Mouse (Mus musculus) left cerebral cortex, postnatal 4 days (tissue): ENCODE results near the gene Fig4. TPM values are rescaled to one million over a fixed set of nuclear protein-coding genes. Genes with fewer than 3 reads are reported as not detected.
A peak's percentile ranks its signal among the peaks of the same experiment; 100 is the strongest.

Source experiments
- DNase-seq: peaks from one replicate; pipeline ENCODE4 v3.0.0-alpha.2; 2022
- intact Hi-C: fragments of 180-260 bp; cut with DNase I; formaldehyde crosslinking; loops from one replicate; pipeline ENCODE4 v1.15.1; 2025
- total RNA-seq, 2 experiments: library from RNA; stranded (reverse); gene quantifications; 2 replicates each; pipeline ENCODE4 v1.2.3; 2021

Fig4 gene
- total RNA-seq, result 10 to 100 TPM; 31.3 to 34.0 TPM

DNA sequence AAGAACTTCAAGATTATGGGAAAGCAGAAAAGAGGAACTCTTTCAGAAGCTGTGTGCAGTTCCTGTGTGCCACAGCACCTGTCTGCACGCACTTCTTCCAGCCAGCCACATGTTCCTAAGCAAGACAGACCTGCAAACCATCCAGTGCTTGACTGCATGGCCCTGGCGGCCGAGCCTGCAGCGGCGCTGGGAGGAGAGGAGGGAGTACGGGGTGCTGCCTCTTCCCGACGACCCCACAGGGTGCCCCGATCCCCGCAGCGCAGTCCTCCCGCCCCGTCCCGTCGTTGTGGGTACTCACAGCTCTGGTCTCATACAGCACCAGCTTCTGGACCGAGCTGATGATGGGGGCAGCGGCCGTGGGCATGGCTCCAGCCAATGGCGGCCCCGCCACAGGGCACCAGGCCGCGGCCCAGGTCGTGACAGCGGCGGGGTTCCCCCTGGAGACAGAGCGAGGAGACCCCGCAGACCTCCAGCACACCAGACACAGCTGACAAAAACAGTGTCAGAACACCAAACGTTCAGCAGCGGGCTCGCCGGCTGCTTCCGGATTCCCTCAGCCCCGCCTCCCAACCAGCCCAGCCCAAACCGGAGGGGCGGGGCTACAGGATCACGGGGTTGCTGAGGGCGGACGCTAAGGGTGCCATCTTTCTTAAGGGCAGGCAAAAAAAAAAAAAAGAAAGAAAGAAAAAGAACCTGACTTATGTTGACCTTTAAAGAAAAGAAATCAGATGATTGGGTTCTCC, at the start of gene Fig4:
TSS of gene Fig4 (minus strand) at position 572 of the 743 bp plus-strand sequence.
- intact Hi-C loops, result loop anchor here (10.0 kb wide), 3 partner anchors 102 to 382 kb away; no protein-coding TSS in a partner anchor
- peak; percentile 91 for DNase-seq

GRCm38 (mm10) chr10:41341346-41341745, 38.3 kb upstream of the Fig4 start:
- no peak for DNase-seq
- intact Hi-C loops, result no loop called here

GRCm38 (mm10) chr10:41332533-41333043, 29.5 kb upstream of the Fig4 start:
- intact Hi-C loops, result no loop called here
- no peak for DNase-seq

- DNase-seq, result no peak
- intact Hi-C loops, result no loop called here
Observed at GRCm38 (mm10) chr10:41315866-41316265, 12.8 kb upstream of the Fig4 start.

GRCm38 (mm10) chr10:41308205-41308604, 5.1 kb upstream of the Fig4 start:
- no peak for DNase-seq
- intact Hi-C loops, result loop anchor here (10.0 kb wide), 3 partner anchors 97 to 377 kb away; no protein-coding TSS in a partner anchor

- intact Hi-C loops, result loop anchor here (10.0 kb wide), 3 partner anchors 100 to 380 kb away; no protein-coding TSS in a partner anchor
- DNase-seq, result no peak
Observed at GRCm38 (mm10) chr10:41304961-41305455, 1.9 kb upstream of the Fig4 start.

DNA sequence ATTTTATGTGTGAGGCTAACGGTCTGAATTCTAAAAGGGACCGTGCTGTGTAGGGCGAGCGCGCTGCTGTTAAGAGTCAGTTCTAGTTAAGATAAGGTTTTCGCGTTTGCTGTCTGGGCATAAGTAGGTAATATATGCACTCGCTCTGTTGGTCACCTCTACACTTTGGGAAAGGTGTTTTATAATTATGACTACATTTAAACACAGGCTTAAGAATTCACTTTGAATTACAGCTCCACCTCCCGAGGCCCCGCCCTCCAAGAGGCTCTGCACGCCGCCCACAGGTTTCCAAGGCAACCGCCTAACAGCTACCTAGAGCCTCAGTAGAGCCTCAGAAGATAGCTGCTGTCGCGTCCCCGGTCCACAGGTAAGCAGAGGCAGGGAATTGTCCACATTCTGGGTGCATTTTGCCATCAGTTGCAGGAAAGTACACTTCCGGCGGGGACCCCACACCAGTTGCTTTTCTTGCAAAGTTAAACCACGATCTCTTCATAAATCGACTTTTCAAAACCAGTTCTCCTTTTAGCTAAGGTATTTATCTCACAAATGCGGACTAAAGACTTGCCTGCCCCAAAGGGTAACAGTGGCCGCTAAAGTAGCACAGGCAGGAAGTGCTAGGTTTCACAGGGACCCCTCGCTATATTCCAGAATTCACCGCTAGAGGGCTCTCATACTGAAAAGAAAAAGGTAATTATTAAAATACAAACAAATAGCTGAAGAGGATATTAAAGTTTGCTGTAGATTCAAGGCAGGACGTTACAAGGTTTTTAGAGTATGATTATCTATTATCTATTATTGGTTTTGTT, 782 bp upstream of the Fig4 start, which contains the start of gene Ak9:
TSS of gene Ak9 (plus strand) at position 342 of the 806 bp plus-strand sequence.
- intact Hi-C loops, result loop anchor here (10.0 kb wide), 3 partner anchors 101 to 381 kb away; no protein-coding TSS in a partner anchor
- peak; percentile 80 for DNase-seq

DNA sequence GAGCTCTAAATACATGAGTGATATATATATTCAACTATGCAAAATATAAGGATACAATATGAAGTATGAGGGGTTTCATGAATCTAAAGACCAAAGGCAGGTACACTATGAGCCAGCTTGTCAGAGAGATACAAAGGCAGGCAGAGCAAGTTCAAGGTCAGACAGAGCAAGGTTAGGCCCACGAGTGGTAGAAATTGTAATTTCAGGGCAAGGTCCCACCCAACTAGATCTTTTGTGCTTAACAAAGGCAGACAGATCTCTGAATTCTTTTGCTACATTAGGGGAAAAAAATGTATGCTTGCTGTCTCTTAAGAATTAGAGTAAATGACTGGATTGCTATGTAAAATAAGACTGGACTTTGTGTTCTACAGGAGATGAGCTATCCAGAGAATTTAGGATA, 2.9 kb downstream of the Fig4 start:
- no peak for DNase-seq
- intact Hi-C loops, result loop anchor here (10.0 kb wide), 3 partner anchors 105 to 385 kb away; no protein-coding TSS in a partner anchor

DNA sequence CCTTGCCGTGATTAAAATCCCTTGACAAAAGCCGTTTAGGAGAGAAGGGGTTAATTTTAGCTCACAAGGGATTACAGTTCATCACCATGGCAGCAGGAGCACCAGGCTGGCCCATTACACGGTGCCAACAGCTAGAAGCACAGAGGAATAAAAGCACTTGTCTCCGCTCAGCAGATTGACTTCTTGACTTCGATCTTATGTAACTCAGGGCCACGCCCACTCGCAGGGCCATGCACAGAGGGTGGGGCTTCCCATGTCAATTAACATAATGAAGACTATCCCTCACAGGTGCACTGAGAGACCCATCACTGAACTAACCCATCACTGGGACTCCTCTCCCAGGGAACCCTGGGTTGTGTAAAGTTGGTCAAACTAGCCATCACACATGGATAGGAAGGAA, 7.9 kb downstream of the Fig4 start:
- peak; percentile 63 for DNase-seq
- intact Hi-C loops, result no loop called here

DNA sequence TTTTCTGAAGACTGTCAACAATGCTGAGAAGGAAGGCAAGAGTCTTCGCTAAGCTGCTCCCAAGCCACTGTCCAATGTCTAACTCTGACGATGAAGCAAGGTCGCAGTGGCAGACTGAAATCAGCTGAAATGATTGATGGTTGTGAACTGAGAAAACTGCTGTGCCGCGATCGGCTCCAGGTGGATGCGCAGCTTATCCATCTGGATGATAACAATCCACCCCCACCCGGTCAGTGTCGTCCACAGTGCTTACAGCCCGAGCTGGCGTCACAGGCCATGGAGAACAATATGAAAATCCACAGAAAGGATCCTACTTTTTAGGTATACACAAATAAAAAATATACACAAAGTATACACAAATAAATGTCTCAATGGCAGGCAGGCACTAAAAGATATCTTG, 8.3 kb downstream of the Fig4 start:
- peak; percentile 69 for DNase-seq
- intact Hi-C loops, result no loop called here

- no peak for DNase-seq
- intact Hi-C loops, result no loop called here
Observed at GRCm38 (mm10) chr10:41293019-41293418, 10.0 kb downstream of the Fig4 start.

DNA sequence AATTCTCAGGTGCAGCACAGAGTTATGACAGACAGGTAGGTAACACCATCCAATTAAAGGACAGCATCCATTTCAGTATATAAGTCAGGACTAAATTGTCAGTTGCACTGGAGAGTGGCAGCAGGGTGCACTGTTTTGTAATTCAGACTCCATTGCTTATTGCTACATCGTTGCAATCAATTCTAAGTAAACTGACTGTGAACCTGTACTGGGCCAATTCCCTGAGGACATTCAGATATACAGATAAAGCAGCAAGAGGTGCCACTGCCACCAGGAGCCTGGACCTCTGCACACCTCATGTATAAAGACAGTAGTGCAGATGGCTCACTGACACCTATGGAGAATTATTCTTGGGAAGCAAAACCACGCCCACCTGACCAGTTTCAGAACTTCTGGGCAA, 12.0 kb downstream of the Fig4 start:
- no peak for DNase-seq
- intact Hi-C loops, result no loop called here

- intact Hi-C loops, result loop anchor here (10.0 kb wide), 3 partner anchors 214 to 644 kb away; partner anchors contain the start of gene Gpr6
- DNase-seq, result peak; percentile 94
Observed at GRCm38 (mm10) chr10:41288771-41289415, 14.2 kb downstream of the Fig4 start.

DNA sequence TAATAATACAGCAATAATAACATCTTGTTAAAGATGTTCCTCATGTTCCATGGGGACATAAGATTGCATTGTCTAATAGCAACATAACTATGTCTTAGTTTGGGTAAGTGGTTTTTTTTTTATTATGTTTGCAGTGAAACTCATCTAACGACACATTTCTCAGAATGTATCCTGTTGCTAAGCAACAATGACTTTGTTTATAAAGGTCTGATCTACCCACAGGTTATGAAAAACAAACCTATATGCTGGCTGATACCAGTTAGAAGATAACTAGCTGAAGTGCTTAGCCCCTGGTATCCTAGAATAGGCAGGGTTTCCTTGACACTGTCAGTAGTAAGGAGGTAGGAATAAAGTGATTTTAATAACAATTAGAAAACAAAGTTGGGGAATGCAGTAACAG, 15.0 kb downstream of the Fig4 start:
- no peak for DNase-seq
- intact Hi-C loops, result loop anchor here (10.0 kb wide), 3 partner anchors 213 to 643 kb away; partner anchors contain the start of gene Gpr6

DNA sequence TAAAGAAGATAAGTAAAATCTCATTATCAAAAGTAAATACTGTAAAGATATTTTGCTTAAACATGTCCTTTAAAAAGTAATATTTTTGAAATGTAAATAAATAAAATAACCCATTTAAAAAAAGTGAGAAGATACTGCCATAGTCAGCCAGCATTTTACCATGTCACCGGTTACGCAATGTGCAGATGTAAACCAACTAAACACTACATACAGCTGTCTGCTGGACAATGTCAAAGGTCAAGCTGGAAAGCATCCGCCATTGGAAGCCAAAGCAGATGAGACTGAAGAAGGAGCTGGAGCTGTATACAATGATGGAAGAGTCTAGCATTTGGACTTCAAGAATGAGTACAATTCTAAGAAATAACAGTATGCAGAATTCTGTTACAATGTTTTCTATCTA, 15.4 kb downstream of the Fig4 start:
- intact Hi-C loops, result loop anchor here (10.0 kb wide), 3 partner anchors 213 to 643 kb away; partner anchors contain the start of gene Gpr6
- DNase-seq, result no peak

DNA sequence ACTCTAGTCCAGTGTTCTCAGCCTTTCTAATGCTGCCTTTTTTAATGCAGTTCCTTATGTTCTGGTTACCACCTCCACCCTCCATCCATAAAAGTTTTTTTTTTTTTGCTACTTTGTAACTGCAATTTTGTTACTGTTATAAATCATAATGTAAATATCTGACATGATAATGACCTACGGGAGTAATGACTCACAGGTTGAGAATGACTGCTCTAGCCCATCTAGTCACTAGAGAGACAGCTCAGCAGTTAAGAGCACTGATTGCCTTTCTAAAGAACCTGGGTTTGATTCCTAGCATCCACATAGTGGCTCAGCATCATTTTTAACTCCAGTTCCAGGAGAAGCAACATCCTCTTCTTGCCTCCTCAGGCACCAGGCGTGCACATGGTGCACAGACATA, 21.0 kb downstream of the Fig4 start:
- intact Hi-C loops, result loop anchor here (10.0 kb wide), 3 partner anchors 207 to 637 kb away; partner anchors contain the start of gene Gpr6
- DNase-seq, result no peak

GRCm38 (mm10) chr10:41280796-41281195, 22.3 kb downstream of the Fig4 start:
- intact Hi-C loops, result loop anchor here (10.0 kb wide), 3 partner anchors 206 to 636 kb away; partner anchors contain the start of gene Gpr6
- DNase-seq, result no peak

DNA sequence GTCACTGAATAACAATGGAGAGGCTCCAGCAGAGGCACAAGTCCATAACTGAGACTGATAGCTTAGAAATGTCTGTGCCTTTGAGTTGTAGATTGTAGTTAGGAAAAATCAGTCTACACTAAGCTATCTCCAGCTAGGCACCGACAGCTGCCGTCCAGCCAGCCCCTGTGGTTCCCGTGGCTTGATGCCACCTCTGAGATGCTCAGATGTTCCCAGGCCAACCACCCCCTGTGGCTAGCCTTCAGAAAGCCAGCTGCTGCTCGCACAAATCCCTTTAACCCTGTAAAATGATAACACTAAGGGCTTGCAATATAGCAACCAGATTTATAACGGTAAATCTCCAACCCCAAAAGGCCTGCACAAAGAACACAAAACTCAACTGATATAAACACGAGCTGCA, 22.9 kb downstream of the Fig4 start:
- intact Hi-C loops, result loop anchor here (10.0 kb wide), 3 partner anchors 205 to 635 kb away; partner anchors contain the start of gene Gpr6
- peak; percentile 91 for DNase-seq

GRCm38 (mm10) chr10:41278808-41279207, 24.3 kb downstream of the Fig4 start:
- intact Hi-C loops, result no loop called here
- no peak for DNase-seq

GRCm38 (mm10) chr10:41274871-41275270, 28.2 kb downstream of the Fig4 start:
- intact Hi-C loops, result no loop called here
- no peak for DNase-seq
